Mouse (Mus musculus): Measurements from ENCODE around the gene Ppp2r2c.

Gene Ppp2r2c

DNA sequence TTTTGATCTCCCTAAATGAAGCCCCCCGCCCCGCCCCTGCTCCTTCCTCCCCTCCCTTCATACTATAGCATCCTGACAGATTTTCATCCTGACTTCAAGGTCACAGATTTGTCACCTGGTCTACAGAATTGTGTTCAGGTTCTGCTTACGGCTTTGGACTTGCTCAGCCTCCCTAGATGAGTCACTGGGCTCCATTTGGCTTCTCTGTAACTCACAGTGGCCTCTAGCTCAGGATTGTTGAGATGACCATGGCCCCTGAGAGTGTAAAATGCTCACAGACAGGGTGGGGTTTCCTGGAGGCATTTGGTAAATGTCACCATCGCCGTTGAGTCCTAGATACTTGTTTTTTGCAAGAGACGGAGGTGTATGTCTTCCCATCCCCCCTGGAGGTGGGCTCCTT is 2.6 kb downstream of the Ppp2r2c start:
- no peak for DNase-seq (ENCODE audit: low read depth, low spot score)

GRCm38 (mm10) chr5:36875956-36876355 is 7.6 kb downstream of the Ppp2r2c start:
- no peak for DNase-seq (ENCODE audit: low read depth, low spot score)

- DNase-seq (ENCODE audit: low read depth, low spot score) = no peak
Measured at GRCm38 (mm10) chr5:36876777-36877396, 8.6 kb downstream of the Ppp2r2c start.

DNA sequence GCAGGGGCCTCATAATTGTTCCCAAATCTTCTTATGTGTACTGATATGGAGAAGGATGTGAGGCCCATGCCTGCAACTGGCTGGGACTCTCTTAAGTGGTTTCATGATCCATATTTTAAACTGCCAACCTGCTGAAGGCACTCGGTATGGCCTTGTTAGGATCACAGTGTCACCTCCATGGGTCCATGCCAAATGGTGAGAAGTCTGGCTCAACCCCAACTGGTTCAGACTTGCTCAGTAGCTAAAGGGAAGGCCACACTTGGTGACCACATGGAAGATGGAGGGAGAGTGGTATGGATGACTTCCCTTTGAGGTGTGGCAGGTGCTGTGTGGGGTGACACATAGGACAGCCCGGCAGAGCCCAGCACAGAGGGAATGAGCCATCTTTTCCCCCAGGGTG is 9.3 kb downstream of the Ppp2r2c start:
- DNase-seq (ENCODE audit: low read depth, low spot score) = no peak

- DNase-seq (ENCODE audit: low read depth, low spot score) = no peak
Measured at GRCm38 (mm10) chr5:36878801-36879200, 10.5 kb downstream of the Ppp2r2c start.

- no peak for DNase-seq (ENCODE audit: low read depth, low spot score)
Measured at GRCm38 (mm10) chr5:36880622-36881021, 12.3 kb downstream of the Ppp2r2c start.

GRCm38 (mm10) chr5:36883516-36883915 is 15.2 kb downstream of the Ppp2r2c start:
- no peak for DNase-seq (ENCODE audit: low read depth, low spot score)

GRCm38 (mm10) chr5:36885067-36885466 is 16.8 kb downstream of the Ppp2r2c start:
- no peak for DNase-seq (ENCODE audit: low read depth, low spot score)

GRCm38 (mm10) chr5:36885595-36885994 is 17.3 kb downstream of the Ppp2r2c start:
- no peak for DNase-seq (ENCODE audit: low read depth, low spot score)

DNA sequence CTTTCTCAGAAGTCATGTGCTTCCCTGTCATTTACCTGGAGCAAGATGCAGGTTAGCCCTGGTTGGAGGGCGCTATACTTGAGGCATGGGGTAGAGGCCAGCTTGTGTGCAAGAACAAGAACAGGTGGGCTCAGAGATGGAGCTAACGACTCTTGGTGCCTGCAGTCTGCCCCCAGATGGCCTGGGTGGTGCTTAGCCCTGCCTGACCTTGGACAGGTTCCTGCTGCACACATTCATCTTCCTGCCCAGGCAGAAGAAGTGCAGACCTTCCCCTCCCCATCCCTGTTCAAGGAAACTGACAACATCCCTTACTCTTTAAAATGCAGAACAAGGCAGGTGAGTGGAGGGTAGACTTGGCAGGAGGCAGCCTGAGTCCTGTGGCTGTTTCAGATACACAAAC is 18.0 kb downstream of the Ppp2r2c start:
- no peak for DNase-seq (ENCODE audit: low read depth, low spot score)

GRCm38 (mm10) chr5:36886852-36887283 is 18.6 kb downstream of the Ppp2r2c start:
- DNase-seq (ENCODE audit: low read depth, low spot score) = no peak

DNA sequence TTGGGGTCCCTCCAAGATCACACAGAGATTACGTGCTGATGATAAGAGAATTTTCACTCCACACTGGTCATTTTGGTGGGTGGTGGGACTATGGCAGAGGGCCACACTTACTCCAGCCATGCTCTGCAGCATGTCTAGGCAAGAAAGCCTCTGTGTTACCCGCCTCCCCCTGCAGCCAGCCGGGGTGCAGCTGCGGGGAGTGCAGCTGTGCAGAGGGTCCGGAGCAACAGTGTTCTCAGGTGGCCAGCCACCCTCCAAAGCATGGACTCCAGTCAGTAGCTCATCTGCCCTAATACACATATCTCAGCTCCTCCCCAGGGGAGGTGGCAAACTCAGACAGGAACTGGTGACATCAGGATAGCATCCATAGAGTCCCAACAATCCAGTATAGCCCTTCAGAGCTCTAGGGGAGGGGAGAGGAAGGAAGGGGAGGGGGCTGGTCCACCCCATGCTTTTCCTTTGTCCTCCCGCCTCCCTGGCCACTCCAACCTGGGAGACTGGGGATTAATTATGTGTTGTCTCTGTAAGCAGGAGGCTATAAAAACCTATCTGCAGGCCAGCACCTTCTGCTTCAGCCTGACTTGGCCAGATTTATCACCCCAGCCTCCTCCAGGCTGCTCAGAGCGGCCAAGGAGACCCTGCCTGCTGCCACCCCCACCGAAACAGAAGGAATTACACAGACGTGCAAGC is 19.1 kb downstream of the Ppp2r2c start:
- DNase-seq (ENCODE audit: low read depth, low spot score) = peak; percentile 34

GRCm38 (mm10) chr5:36888501-36888900 is 20.2 kb downstream of the Ppp2r2c start:
- DNase-seq (ENCODE audit: low read depth, low spot score) = no peak

- DNase-seq (ENCODE audit: low read depth, low spot score) = no peak
Measured at GRCm38 (mm10) chr5:36888911-36889310, 20.6 kb downstream of the Ppp2r2c start.

DNA sequence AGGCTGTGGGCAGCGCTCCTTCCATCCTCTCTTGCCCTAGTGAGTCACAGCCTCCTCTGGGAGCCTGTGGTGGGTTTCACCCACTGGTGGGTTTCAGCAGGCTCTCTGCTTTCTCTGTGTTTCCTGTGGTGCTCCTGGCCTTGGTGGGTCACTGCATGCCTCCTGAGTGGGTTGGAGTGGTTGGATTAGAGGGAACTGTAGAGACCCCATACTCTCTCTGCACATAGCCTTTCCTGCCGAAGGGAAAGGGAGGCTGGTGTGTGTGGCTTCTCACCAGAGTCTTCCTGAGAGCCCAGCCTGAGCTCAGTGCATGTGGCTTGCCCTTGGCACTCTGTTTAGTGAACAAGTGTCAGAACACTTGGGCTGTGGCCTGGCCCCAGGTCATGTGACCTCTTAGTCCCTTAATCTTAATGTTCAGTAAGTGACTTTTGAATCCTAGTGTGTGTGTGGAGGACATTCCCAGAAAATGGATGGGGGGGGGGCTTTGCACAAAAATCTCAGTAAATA is 21.1 kb downstream of the Ppp2r2c start:
- DNase-seq (ENCODE audit: low read depth, low spot score) = no peak

GRCm38 (mm10) chr5:36890794-36891193 is 22.5 kb downstream of the Ppp2r2c start:
- DNase-seq (ENCODE audit: low read depth, low spot score) = peak; percentile 34

DNA sequence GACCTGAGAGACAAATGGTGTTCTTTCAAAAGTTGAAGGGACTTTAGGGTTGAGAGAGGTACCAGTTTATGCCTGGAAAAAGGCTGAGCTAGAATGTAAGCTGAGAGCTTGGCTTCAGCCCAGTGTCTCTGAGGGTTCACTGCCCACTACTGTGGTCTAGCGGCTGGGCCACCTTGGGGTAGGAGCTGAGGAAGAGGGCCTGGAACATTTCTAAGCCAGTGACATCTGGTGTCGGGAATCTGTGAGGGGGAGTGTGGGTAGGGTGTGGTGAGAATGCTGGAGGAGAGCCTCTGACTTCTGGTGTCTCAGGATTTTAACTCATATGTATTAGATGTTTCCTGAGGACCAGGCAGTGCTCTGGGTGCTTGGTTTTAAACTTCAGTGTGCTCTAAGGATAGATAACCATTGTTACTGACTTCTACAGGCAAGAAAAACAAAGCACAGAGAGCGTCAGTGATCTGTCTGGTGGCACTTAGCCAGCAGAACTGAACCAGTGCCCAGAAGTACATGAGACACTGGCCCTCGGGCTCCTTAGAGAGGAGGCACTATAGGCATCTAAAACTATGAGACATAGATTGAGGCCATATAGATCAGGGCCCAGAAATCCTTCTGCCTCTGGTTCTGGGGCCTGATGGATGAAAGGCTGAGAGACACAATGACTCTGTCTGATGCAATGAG is 23.6 kb downstream of the Ppp2r2c start:
- no peak for DNase-seq (ENCODE audit: low read depth, low spot score)

DNA sequence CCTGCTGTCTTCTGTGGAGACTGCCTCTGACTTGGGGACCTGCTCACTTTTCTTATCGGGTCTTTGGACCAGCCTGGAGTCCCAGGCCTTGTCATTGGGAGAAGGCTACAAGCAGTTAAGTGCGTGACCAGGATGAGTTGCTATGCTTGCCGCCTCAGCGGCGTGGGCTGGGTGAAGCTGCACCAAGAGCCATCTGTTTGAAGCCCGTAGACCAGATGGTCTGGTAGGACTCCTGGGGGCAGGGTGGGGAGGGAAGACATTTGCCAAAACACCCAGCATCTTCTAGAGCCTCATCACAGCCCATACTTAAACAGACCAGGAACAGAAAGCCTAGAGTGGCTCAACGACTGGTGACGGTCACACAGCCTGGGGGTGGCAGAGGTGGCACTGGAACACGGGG is 24.9 kb downstream of the Ppp2r2c start:
- DNase-seq (ENCODE audit: low read depth, low spot score) = no peak

DNA sequence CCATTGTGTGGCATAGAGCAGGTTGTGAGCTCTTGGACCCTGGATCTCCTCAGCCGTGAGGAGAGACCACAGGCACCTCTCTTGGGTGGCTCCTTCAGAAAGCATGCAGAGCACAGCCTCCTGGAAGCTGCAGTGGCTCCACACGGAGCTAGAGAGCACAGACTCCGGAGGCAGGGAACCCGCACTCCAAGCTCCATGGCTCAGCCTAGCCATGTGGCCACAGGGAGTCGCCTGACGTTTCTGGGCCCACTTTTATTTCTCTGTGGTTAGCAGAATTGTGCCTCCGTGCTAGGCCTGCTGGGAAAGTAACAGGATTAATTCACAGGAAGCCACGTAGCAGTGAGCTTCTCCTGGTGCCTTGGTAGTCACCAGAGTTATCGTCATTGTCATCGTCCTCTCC is 25.8 kb downstream of the Ppp2r2c start:
- DNase-seq (ENCODE audit: low read depth, low spot score) = no peak

DNA sequence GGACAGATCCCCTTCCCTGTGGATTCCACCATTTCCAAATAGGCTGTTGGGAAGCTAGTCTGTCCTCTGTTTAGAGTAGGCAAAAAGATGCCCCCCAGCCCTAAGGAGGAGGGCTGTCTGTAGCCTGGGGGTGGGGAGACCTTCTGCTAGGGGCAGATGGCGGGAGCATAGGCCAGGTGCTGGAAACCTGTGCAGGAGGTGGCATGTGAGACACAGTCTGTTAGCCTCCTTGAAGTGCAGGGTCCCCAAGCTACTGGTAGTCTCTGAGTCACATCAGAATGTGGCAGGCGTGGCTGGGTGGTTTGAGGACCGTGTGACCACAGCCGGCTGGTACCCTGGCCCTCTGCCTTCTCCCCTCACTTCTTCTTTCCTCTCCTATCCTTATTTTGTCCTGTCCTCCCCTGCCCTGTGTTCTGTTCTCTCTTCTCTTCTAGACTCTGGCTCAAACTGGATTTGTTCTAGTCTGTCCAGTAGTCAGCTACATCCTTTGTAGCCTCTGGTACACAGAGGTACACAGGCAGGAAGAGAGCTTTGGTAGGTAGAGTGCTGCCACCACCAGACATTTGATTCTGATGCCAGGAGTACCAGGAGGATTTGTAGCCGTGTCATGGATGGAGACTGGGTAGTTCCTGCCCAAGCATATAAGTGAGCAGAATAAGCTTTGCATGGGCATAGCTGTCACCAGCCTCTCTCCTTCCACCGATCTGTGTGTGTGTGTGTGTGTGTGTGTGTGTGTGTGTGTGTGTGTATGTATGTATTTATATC is 26.5 kb downstream of the Ppp2r2c start:
- no peak for DNase-seq (ENCODE audit: low read depth, low spot score)

GRCm38 (mm10) chr5:36895621-36896573 is 27.6 kb downstream of the Ppp2r2c start:
- DNase-seq (ENCODE audit: low read depth, low spot score) = no peak
